Mouse (Mus musculus) gastrocnemius, postnatal 4 days (tissue): ENCODE results near the gene Gm45208. TPM values are rescaled to one million over a fixed set of nuclear protein-coding genes. Genes with fewer than 3 reads are reported as not detected.
A peak's percentile ranks its signal among the peaks of the same experiment; 100 is the strongest.
"Not testable (repeated sequence)": the region's sequence is repeated elsewhere in the genome, so short reads cannot be mapped to it uniquely, and the experiment has no call there.

Experiments
- DNase-seq, 2 experiments: peaks; one replicate each; pipeline ENCODE4 v3.0.0; 2021 to 2022; ENCODE audit warnings: low spot score in 2 of 2, mixed read lengths in 2 of 2
- total RNA-seq, 2 experiments: library from RNA; stranded (reverse); gene quantifications; 2 replicates each; pipeline ENCODE4 v1.2.3; 2021

The Gm45208 gene
- total RNA-seq, 2 experiments from 2014 or later, result not detected

- DNase-seq, result no peak
These were observed 3.8 kb downstream of the Gm45208 start for GRCm38 (mm10) chrX:7725841-7726240.

GRCm38 (mm10) chrX:7727176-7727575, 5.1 kb downstream of the Gm45208 start:
- DNase-seq, result no peak

GRCm38 (mm10) chrX:7728215-7728921, 6.3 kb downstream of the Gm45208 start, which contains the start of gene Praf2:
Gene Praf2, plus strand, starts transcription at chrX:7728439.
- peak in 1 of 2 experiments; percentile 65 for DNase-seq

DNA sequence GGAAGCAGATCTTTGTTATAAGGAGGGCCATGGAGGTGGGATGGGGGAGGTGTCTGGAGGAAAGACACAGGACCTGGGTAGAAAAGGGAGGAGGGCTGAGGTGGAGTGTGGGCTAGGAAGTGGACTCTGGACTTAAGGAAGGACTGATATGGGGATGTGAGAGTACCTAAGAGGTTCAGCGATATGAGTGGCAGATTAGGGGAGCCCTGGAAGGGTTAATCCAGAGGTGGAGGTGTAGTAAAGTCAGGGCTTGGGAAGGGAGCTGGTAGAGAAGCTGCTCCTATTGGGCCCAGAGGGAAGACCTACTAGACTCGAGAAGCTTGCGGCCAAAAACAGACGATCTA, 6.8 kb downstream of the Gm45208 start:
- no peak for DNase-seq

GRCm38 (mm10) chrX:7733571-7734156, 11.6 kb downstream of the Gm45208 start:
- DNase-seq, result peak; percentile 43 to 66

DNA sequence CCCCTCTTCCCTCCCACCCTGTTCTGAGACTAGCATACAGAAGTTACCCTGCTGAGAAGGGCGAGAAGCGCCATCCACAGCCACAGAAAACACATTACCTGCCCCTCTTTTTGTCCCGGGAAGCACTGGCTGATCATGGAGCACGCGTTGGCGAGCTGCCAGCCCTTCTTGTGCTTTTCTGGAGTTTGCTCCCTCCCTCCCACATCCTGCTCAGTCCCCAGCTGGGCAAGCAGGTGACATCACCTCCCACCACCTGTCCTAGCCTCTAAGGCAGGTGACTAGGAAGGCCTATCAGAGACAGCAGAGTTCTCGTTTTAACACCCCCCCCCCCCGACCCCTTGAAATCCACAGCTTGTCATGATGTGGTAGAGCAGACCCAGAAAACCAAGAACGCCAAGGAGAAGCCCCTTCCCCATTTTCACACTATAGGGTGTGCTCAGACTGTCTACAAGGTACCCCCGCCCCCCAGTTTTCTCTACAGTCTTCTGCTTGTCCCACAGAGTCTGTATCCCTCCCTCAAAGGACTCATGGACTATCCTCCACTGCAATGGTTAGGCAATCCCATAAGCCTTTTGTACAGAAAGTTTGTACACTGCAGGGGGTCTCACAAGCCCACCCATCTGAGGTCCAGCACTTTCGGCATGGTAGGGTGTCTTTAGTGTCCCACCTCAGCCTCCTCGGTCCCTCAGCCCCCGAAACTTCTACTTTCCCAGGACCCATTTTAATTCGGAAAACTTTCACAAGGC, 17.5 kb downstream of the Gm45208 start:
- DNase-seq, result no peak

- DNase-seq, result no peak
These were observed 18.2 kb downstream of the Gm45208 start for GRCm38 (mm10) chrX:7740082-7740819.

DNA sequence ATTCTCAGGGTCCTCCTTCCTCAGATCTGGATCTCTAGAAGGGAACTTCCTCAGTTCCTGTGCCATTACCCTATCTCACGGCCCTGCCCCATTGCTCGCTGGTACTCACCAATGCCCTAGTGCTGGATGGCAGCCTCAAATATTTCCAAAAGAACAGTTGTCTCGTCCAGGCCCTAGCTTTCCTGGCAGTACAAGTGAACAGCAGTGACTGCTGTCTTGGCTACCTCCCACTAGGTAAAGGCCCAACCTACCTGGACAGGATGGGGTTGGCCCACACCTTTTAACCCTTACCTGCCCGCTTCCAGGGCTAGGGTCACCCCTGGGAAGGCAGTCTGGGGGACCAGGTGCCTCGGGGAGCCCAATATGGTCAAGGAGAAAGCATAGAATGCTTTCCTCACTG, 19.1 kb downstream of the Gm45208 start:
- no peak for DNase-seq

DNA sequence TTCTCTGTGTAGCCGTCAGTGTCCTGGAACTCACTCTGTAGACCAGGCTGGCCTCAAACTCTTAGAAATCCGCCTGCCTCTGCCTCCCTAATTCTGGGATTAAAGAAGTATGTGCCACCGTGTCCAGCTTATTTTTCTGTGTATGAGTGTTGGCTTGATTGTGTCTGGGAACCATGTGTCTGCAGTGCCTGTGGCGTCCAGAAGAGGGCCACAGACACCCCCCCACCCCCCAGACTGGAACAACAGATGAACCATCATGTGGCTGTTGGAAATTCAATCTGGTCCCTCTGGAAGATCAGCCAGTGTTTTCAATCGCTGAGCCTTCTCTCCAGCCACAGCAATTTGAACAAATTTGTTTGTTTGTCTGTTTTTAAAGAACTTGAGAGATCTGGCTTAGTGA, 21.4 kb downstream of the Gm45208 start:
- no peak for DNase-seq

DNA sequence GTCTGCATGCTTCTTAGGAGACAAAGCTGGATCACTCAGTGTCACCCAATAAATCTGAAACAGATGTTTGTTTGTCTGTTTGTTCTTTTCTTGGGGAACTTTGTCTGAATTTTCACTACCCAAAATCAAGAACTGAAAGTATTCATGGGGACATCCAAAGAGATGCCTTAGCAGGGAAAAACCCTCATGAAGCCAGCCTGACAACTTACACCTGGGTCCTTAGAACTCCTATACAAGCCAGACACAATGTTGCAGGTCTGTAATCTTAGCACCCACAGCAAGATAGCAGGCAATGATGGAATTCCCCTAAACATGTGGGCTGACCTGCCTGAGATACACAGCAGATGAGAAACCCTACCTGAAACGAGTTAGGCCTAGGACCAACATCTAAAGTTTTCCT, 22.9 kb downstream of the Gm45208 start:
- no peak for DNase-seq

DNA sequence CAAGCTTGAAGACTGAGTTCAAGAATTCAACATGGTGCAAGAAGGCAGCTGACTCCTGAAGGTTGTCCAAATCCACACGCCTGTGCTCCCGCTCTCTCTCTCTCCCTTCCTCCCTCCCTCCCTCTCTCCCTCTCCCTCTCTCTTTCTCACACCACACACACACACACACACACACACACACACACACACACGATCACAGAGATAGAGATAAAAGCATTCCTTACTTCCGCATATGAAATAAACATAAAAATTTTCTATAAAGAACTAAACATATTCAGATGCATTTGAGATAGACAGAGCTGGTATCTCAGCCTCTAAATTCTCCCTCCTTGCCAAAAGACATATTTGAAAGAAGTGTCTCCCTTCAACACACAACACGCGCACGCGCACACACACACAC, 23.4 kb downstream of the Gm45208 start:
- DNase-seq, result no peak

DNA sequence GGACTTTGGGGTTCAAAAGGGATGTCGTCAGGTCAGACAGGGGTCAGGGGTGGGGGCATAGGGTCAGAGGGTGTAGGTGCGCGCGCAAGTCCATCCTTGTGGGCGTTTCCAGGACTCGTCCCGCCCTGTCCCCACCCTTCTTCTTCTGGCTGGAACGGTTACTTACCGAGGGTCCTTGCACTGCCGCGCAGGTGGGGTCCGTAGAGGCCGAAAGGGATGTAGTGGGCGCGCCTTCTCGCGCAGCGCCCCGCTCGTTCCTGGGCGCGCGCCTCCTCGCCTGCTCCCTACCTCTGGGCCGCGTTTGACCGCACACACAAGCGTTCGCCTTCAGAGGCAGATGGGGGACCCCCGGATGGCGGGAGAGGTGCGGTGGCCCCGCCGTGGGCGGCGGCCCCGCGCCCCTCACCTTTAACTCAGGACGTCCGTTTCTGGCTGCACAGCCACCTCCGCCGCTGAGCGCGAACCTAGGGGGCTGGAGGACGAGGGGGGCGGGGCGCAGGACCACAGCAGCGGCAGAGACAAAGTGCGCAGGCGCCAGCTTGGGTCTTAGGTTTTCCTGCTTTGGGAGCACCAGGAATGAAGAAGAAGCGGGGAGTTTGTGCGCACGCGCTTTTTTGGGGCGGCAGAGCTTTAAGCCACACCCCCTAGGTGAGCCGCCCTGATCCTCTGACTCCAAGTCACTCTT, 28.5 kb downstream of the Gm45208 start, which contains the start of gene Ccdc120:
Gene Ccdc120, minus strand, starts transcription at position 474 of the 685 bp plus-strand sequence.
- DNase-seq, result peak in 1 of 2 experiments; percentile 42

DNA sequence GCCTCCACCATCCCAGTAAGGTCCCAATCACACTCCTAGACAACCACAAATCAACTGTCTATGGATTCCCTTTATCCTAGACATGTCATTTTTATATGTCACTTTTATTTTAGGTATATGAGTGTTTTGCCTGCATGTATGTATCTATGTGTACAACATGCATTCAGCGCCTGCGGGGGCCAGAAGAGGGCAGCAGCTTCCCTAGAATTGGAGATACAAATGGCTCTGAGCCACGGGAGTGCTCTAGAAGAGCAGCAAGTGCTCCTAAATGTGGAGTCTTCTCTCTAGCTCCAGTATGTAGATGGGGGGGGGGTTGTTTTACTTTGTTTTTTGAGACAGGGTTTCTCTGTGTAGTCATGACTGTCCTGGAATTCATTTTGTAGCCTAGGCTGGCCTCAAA, 31.6 kb downstream of the Gm45208 start:
- DNase-seq, result not testable (repeated sequence)

GRCm38 (mm10) chrX:7762137-7762920, 40.3 kb downstream of the Gm45208 start, which contains the start of gene Tfe3:
Gene Tfe3, plus strand, starts transcription at chrX:7762560.
- DNase-seq, result peak; percentile 63 to 86

- no peak for DNase-seq
These were observed 40.8 kb downstream of the Gm45208 start for GRCm38 (mm10) chrX:7762921-7763197.

- peak in 1 of 2 experiments; percentile 17 for DNase-seq
These were observed 41.8 kb downstream of the Gm45208 start for GRCm38 (mm10) chrX:7763631-7764393.

DNA sequence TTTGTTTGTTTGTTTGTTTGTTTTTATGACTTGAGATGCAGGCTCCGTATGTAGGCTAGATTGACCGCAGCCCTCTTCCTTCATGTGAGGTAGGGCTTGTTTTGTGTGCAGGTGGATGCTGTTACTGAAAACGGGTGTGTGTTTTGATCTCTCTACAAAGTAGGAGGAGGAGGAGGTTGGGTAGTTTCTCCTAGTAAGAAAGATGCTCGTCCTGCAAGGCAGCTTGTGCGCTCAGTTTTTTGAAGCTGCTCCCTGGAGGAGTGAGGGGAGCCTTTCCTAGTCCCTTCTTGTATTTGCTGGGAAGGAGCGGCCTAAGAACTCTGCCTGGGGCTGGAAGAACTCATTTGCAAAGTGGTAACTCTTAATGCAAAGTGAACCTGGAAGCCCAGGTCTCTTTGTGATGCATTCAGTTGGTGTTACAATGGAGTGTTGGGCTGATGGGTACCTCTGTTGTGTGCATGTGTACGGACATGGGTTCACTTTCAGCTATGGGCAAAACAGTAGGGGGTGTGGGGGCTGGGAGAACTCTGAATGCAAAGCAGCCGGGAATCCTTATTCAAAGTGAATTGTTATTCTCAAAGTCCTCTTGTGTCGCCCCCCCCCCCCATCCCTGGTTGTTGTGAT, 42.7 kb downstream of the Gm45208 start:
- DNase-seq, result no peak

DNA sequence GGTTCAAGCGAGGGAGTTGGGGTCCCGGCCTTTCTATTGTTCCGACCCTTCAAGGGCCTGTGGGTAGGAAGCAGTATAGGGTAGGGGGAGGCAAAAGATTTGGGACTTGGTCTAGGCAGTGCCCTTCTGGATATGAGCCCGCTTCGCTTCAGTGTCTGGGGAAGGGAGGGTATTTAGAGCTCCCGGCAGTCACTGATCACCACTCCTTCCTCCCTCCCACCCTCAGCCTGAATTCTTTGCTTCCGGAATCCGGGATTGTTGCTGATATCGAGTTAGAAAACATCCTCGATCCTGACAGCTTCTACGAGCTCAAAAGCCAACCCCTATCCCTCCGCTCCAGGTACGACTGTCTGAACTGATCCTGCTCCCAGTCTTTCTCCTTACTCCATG, 43.2 kb downstream of the Gm45208 start:
- no peak for DNase-seq

DNA sequence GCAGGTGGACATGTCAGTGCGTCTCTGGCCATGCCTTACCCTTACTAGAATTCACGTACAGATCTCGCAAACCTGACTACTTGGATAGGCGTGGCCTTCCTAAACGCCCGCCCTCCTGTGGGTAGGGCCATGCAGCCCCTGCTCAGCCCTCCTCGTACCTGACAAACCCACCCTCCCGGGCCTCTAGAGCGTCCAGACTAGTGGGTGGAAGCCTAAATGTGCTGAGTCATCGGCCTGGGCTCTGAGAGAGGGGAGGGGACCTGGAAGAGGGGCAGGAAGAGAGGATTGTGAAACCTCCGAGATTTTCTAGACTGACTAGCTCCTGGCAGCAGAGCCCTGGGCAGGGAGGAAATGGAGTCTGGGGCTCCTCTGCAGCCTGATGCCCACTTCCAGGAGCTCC, 43.7 kb downstream of the Gm45208 start:
- peak in 1 of 2 experiments; percentile 17 for DNase-seq
